Mouse (Mus musculus) kidney, adult 2 months (tissue): ENCODE measurements around the gene Padi1. TPM values are rescaled to one million over a fixed set of nuclear protein-coding genes. Genes with fewer than 3 reads are reported as not detected.

Source experiments
- DNase-seq: peaks from one replicate; pipeline ENCODE4 v3.0.0; 2021
- H3K27ac ChIP-seq: fragments of 200-500 bp; 2 replicates; pipeline ENCODE4 v1.5.1; 2012; ENCODE audit warnings: low read depth, low read length, control low read depth, inconsistent platforms; ENCODE audit not compliant: insufficient read depth
- H3K27me3 ChIP-seq: fragments of 200-500 bp; replicated peaks from 2 replicates; pipeline ENCODE4 v1.6.1; 2012; ENCODE audit warnings: mild to moderate bottlenecking, moderate library complexity, low read length, inconsistent platforms; ENCODE audit not compliant: control insufficient read depth, insufficient read depth
- H3K36me3 ChIP-seq: fragments of 200-500 bp; 2 replicates; pipeline ENCODE4 v1.6.1; 2012; ENCODE audit warnings: mild to moderate bottlenecking, moderate library complexity, low read length, inconsistent platforms; ENCODE audit not compliant: control insufficient read depth, insufficient read depth
- H3K4me1 ChIP-seq: fragments of 200-500 bp; 2 replicates; pipeline ENCODE4 v1.6.1; 2011; ENCODE audit warnings: low read length; ENCODE audit not compliant: control insufficient read depth, insufficient read depth
- H3K4me3 ChIP-seq: fragments of 200-500 bp; 2 replicates; pipeline ENCODE4 v1.5.1; 2011; ENCODE audit warnings: mild to moderate bottlenecking, low read depth, low read length, control low read depth; ENCODE audit not compliant: insufficient read depth
- CTCF ChIP-seq: fragments of 200-500 bp; conservative IDR thresholded peaks from 2 replicates; pipeline ENCODE4 v1.5.1; 2011; ENCODE audit warnings: low read depth, mild to moderate bottlenecking, control low read depth, low read length, moderate library complexity, mixed read lengths; ENCODE audit not compliant: insufficient read depth, insufficient read length
- POLR2A ChIP-seq: fragments of 200-500 bp; IDR thresholded peaks from one replicate; pipeline ENCODE4 v1.6.1; 2011; ENCODE audit warnings: low read depth, low read length, control low read depth
- WGBS: fragments of 180-500 bp; shearing (Covaris S2); methylation state at CpG from one replicate; pipeline ENCODE4 v1.1.7; 2018; 5-methylcytosine and 5-hydroxymethylcytosine counted together
- polyA plus RNA-seq: library from polyadenylated mRNA; depleted of rRNA; stranded (reverse); fragments of >200 nt; gene quantifications from 2 replicates; pipeline ENCODE4 v1.2.3, GENCODE M21; 2012; rRNA removed

Gene Padi1
- polyA plus RNA-seq = 0.13 and 0.23 TPM in 2 replicates

DNA sequence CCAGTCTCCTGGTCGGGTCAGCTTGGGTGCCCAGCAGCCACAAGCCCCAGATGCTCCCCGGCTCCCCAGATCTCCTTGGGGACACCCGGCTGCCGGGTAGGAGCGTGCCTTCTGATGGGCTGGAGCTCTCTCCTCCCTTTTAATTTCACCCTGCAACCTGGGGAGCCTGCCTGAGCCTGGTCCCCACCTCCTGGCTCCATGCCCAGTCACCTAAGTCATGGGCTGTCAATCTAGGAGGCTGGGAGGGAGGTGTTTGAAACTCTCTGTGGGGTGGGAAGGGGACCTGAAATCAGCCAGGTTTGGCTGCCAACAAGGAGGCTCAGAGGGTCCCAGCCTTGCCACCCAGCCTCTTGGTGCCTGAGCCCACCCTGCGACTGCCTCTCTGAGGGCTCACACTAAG, at the start of gene Padi1:
TSS of gene Padi1 (minus strand) at position 113 of the 400 bp plus-strand sequence.
- no peak within 1 kb of the TSS for H3K4me3 ChIP-seq
- no peaks in the 10 kb centered on the region for H3K4me1 ChIP-seq
- no peak for TF ChIP-seq POLR2A
- TF ChIP-seq CTCF = no peak
- no peaks in the 10 kb centered on the region for H3K36me3 ChIP-seq
- WGBS = 52% methylated on average over 6 of the region's 6 CpGs
- H3K27me3 ChIP-seq = no peaks in the 10 kb centered on the region
- DNase-seq = no peak
- no peak within 1 kb of the TSS for H3K27ac ChIP-seq

DNA sequence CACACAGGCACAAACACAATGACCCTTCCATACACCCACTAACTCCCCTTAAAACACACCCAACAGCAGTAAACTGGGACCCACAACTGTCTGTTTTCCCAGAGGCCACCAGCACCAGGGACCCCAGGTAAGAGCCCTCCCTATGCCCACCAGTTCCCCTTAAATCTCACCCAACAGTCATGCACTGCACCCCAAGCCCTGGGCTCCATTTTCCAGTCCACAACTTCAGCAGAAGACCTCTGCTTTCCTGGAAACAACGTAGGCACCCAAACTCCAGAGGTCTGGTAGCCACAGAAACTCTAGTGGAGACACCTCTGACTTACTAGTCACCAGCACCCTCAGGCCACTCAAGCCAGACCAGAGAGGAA, 46.6 kb upstream of the Padi1 start:
- no peaks in the 10 kb centered on the region for H3K36me3 ChIP-seq
- H3K4me1 ChIP-seq = no peaks in the 10 kb centered on the region
- no peak overlapping the region for H3K27ac ChIP-seq
- 70% methylated on average over 1 of the region's 1 CpGs for WGBS
- no peak overlapping the region for H3K4me3 ChIP-seq
- DNase-seq = no peak
- TF ChIP-seq CTCF = no peak
- H3K27me3 ChIP-seq = no peaks in the 10 kb centered on the region

DNA sequence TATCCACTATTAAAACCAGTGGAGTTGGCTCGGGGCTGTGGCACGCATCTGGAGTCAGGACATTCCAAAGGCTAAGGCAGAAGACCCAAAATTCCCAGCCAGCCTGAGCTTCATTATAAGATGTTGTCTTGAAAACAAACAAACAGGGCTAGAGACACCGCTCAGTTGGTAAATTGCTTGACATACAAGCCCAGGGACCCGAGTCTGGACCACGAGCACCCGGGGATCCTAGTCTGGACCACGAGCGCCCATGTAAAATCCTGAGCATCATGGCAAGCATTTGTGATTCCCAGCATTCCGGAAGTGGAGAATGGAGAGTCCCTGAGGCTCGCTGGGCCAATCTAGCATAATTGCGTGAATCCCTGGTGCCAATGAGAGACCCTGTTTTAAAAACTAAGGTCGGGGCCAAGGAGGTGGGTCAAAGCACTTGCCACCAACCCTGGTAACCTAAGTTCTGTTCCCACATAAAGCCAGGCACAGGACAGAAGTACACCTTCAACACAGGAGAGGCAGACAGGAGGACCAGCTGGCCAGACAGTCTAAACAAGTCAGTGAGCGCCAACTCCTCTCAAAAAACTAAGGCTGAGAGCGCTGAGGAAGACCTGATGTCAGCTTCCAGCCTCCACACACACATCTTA, 46.1 kb upstream of the Padi1 start:
- DNase-seq = no peak
- Histone ChIP-seq H3K4me3 (no peak overlapping the region), H3K27ac (no peak overlapping the region), H3K4me1 (no peaks in the 10 kb centered on the region), H3K27me3 (no peaks in the 10 kb centered on the region), H3K36me3 (no peaks in the 10 kb centered on the region)
- WGBS = 95% methylated on average over 14 of the region's 14 CpGs
- TF ChIP-seq POLR2A (no peak), CTCF (no peak)

DNA sequence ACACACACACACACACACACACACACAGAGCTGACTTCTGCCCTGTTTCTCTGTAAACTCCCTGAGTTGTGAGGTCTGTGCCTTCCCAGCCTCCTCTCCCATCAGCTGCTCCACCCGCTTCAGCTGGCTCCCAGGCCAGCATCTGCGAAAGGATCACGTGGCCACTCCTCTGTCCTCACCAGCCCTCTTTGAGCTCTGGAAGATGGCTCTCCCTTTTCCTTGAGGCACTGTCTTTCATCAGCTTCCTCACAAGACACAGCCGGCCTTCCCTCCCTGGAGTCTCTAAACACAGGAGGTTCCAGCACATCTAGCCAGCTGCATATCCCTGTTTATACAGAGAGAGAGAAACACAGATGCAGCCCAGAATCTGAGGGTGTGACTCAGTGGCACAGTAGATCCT, 38.3 kb upstream of the Padi1 start:
- 53% methylated on average over 4 of the region's 4 CpGs for WGBS

DNA sequence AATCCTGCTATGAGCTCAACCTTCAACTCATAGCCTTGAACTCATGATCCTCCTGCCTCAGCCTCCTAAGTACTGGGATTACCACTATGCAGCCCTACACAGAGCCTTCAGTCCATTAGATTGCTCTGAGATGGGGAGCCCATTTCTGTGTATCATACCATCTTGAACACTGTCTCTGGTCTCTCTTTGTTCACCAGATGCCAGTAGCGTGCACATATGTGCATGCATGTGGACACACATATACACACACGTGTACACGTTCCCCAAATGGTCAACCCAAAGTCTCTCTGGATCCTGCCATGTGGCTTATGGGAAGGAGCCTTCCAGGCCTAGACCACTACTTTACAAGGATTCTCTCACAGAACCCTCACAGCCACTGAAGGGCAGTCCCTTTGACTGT, 37.4 kb upstream of the Padi1 start:
- no peak overlapping the region for H3K27ac ChIP-seq
- DNase-seq = no peak
- TF ChIP-seq CTCF (no peak), POLR2A (no peak)

More for the DNA sequence above, 38.3 kb upstream of the Padi1 start:
- Histone ChIP-seq H3K27me3 (no peaks in the 10 kb centered on the region), H3K36me3 (no peaks in the 10 kb centered on the region), H3K4me1 (no peaks in the 10 kb centered on the region), H3K27ac (no peak overlapping the region), H3K4me3 (no peak overlapping the region)
- DNase-seq = no peak
- TF ChIP-seq CTCF = no peak
- no peak for TF ChIP-seq POLR2A

DNA sequence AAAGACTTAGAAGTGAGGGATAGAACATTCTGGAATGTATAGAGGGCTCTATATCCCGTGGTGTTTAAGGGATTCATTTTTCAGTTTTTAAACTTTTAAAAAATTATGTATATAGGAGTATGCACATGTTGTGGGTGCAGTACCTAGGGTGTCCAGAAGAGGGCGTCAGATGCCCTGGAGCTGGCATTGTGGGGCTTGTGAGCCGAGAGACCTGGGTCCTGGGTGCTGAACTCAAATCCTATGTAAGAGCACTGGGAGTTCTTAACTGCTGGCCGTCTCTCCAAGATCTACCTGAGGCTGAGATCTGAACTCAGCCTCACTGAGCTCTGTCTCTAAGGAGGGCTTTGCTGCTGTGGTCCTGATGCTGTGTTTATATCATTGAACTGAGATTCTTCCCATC, 36.8 kb upstream of the Padi1 start:
- TF ChIP-seq POLR2A (no peak), CTCF (0 out of 2 replicates have a peak, but pooled peaks have one; percentile 7)
- Histone ChIP-seq H3K27ac (no peak overlapping the region), H3K4me3 (no peak overlapping the region), H3K27me3 (no peaks in the 10 kb centered on the region), H3K4me1 (no peaks in the 10 kb centered on the region), H3K36me3 (no peaks in the 10 kb centered on the region)
- no peak for DNase-seq
- 65% methylated on average over 4 of the region's 4 CpGs for WGBS

More for the DNA sequence above, 37.4 kb upstream of the Padi1 start:
- H3K4me3 ChIP-seq = no peak overlapping the region
- H3K27me3 ChIP-seq = no peaks in the 10 kb centered on the region
- no peaks in the 10 kb centered on the region for H3K36me3 ChIP-seq
- WGBS = 100% methylated on average over 3 of the region's 3 CpGs
- no peaks in the 10 kb centered on the region for H3K4me1 ChIP-seq

DNA sequence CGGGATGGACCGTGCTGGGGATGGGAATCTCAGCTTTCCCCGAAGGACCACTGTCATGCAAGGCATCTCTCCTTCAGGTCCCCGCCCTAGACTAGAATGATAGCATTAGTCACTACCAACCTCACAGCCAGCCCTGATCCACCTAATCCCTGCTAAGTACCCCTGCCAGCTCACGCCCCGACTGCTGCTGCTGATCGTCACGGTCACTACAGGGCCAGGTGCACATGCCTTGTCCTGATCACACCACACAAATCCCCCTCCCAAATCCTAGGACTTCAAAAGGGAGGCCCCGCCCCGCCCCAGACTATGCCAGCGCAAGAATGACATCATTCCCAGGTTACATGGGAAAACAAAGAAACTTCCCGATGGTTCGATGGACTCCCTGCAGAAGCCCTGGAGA, 36.2 kb upstream of the Padi1 start:
- no peak overlapping the region for H3K27ac ChIP-seq
- no peak overlapping the region for H3K4me3 ChIP-seq
- TF ChIP-seq POLR2A (no peak), CTCF (no peak)
- no peaks in the 10 kb centered on the region for H3K4me1 ChIP-seq
- no peaks in the 10 kb centered on the region for H3K27me3 ChIP-seq
- WGBS = 95% methylated on average over 13 of the region's 13 CpGs
- no peaks in the 10 kb centered on the region for H3K36me3 ChIP-seq
- no peak for DNase-seq

DNA sequence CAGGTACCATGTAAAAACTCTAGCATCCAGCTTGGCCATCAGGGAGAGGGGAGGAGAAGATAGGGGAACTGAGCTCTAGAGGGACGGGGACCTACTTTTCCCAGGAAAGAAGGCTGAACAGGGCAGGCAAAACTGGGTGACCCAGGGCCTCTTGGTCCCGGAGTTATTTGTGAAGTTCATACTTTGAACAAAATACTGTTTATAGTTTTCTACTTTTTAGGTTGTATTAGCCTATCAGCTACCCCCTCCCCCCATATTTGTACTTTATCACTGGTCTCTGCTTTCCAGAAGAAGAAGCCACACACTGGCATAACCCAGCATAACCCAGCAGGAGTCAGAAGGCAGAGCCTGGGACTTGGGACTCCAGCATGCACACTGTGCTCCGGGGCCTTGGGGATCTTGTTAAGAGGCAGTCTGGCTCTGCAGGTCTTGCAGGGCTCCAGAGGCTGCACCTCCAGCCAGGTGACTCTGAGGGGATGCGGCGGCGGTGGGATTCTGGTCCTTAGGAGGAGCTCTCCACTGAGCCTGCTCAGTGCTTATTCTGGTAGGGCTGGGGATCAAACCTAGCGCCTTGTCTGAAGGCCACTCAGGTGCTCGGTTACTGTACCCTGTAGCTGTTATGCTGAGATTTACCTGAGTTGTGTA, 35.6 kb upstream of the Padi1 start:
- WGBS = 92% methylated on average over 8 of the region's 8 CpGs
- DNase-seq = no peak
- H3K4me1 ChIP-seq = no peaks in the 10 kb centered on the region
- H3K36me3 ChIP-seq = no peaks in the 10 kb centered on the region
- TF ChIP-seq CTCF (no peak), POLR2A (no peak)
- no peak overlapping the region for H3K27ac ChIP-seq
- no peak overlapping the region for H3K4me3 ChIP-seq
- H3K27me3 ChIP-seq = no peaks in the 10 kb centered on the region
